In the genomic region with DNA sequence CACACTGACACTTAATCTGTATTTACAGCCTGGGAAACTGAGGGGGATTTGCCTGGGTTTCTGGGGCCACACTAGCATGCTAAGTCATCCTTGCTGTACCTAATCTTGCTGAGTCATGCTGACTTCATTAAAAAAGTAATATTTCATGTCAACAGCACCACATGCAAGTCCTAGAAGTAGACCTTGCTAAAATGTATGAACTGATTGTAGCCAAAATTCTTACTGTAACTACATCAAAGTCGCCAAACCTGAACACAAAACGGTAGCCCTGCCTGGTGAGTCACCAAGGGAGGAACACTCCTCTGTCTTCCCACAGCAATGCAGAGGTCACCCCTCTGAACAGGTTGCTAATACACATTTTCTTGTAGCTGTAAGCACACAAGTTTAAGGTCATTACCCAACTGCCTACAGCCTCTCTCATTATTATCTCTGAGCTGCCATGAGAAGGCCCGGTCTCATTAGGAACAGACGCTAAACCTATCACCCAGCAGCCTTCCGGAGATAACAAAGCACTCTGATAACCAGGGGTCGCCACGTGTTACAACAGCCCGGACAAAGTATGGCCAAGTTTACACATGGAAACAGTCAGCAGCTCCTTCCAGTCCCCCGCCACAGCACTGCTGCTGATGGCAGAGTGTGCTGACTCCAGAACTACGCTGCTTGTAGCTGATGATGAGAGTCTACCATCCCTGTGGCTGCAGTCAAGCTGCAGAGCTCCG, we compare ENCODE assay signal across 9 mouse cellular contexts. TPM values are rescaled to one million over a fixed set of nuclear protein-coding genes. Genes with fewer than 3 reads are reported as not detected.
DNase-seq lines count a peak whose midpoint lies in the region; ATAC-seq lines count a peak whose summit lies in the region.
"Had no signal": no experiment of that assay in that cellular context is flagged by ENCODE, and none has a peak within 500 bp of the region (broad histone marks: within the 10 kb centered on the region; RNA-seq: fewer than 3 reads in every experiment).

No protein-coding gene starts in this region.

- no peak overlapping the region for H3K4me2 ChIP-seq in embryonic facial prominence, embryonic 13.5 days
- H3K4me2 ChIP-seq in liver, embryonic 11.5 days, result peak overlapping the region; percentile 70

- no peak for DNase-seq in embryonic facial prominence, embryonic 10.5 days (ENCODE audit: low spot score)
- peak; percentile 51 for DNase-seq in A20 (ENCODE audit: low read depth, low spot score)
- peak; percentile 10 for DNase-seq in embryo, embryonic 9.5 days (ENCODE audit: extremely low spot score)
- DNase-seq in liver, embryonic 11.5 days (ENCODE audit: low spot score), result peak; percentile 64
- DNase-seq in right cerebral cortex, postnatal 10 days (ENCODE audit: low spot score in 2 of 2), result no peak
- no peak for DNase-seq in frontal cortex, postnatal 25 days (ENCODE audit: low spot score in 2 of 2)
- DNase-seq in cerebellum, postnatal 4 days (ENCODE audit: low spot score in 2 of 2), result no peak
- DNase-seq: right cerebral cortex, postnatal 25 days had no signal

- WGBS in embryonic facial prominence, embryonic 13.5 days, result 73% methylated on average over 11 of the region's 11 CpGs
- 79% methylated on average over 11 of the region's 11 CpGs for WGBS in embryonic facial prominence, embryonic 10.5 days
- WGBS in liver, embryonic 11.5 days, result 16% methylated on average over 11 of the region's 11 CpGs

- no peak overlapping the region for H3K9ac ChIP-seq in embryonic facial prominence, embryonic 13.5 days
- H3K9ac ChIP-seq in liver, embryonic 11.5 days (ENCODE audit: low read depth, low read length), result peak overlapping the region; percentile 57

- H3K27me3 ChIP-seq in embryonic facial prominence, embryonic 13.5 days, result no peaks in the 10 kb centered on the region
- H3K27me3 ChIP-seq in embryonic facial prominence, embryonic 10.5 days (replicated peaks; ENCODE audit: low read depth, poor library complexity, severe bottlenecking), result no peaks in the 10 kb centered on the region
- no peaks in the 10 kb centered on the region for H3K27me3 ChIP-seq in liver, embryonic 11.5 days (replicated peaks; ENCODE audit: control insufficient read depth, insufficient read depth, low read length)

- ATAC-seq in embryonic facial prominence, embryonic 13.5 days (ENCODE audit: insufficient number of reproducible peaks, insufficient read depth, low FRiP score, low TSS enrichment, low read depth), result no peak
- ATAC-seq in liver, embryonic 11.5 days (replicated peaks; ENCODE audit: low FRiP score), result peak; percentile 87

- H3K27ac ChIP-seq in embryonic facial prominence, embryonic 13.5 days, result 0 out of 2 replicates have a peak overlapping the region, but pooled peaks have one; percentile 33
- H3K27ac ChIP-seq in embryonic facial prominence, embryonic 10.5 days (replicated peaks), result no peak overlapping the region
- H3K27ac ChIP-seq in liver, embryonic 11.5 days (ENCODE audit: low read depth, low read length), result peak overlapping the region; percentile 93

- peaks cover 45% of the 10 kb centered on the region for H3K4me1 ChIP-seq in embryonic facial prominence, embryonic 13.5 days
- H3K4me1 ChIP-seq in embryonic facial prominence, embryonic 10.5 days, result peaks cover 31% of the 10 kb centered on the region
- peaks cover 53% of the 10 kb centered on the region for H3K4me1 ChIP-seq in liver, embryonic 11.5 days (replicated peaks; ENCODE audit: control insufficient read depth, insufficient read depth, low read length)

- H3K36me3 ChIP-seq in embryonic facial prominence, embryonic 13.5 days, result no peaks in the 10 kb centered on the region
- peaks cover 9% of the 10 kb centered on the region; the same call in 1 of the 2 replicates for H3K36me3 ChIP-seq in embryonic facial prominence, embryonic 10.5 days (replicated peaks)
- no peaks in the 10 kb centered on the region for H3K36me3 ChIP-seq in liver, embryonic 11.5 days (ENCODE audit: control insufficient read depth, insufficient read depth, low read length)

- no peak overlapping the region for H3K4me3 ChIP-seq in embryonic facial prominence, embryonic 13.5 days
- no peak overlapping the region for H3K4me3 ChIP-seq in embryonic facial prominence, embryonic 10.5 days
- peak overlapping the region; percentile 39 for H3K4me3 ChIP-seq in liver, embryonic 11.5 days (ENCODE audit: low read depth, low read length)

- H3K9me3 ChIP-seq in embryonic facial prominence, embryonic 13.5 days, result no peaks in the 10 kb centered on the region
- no peaks in the 10 kb centered on the region for H3K9me3 ChIP-seq in embryonic facial prominence, embryonic 10.5 days
- H3K9me3 ChIP-seq in liver, embryonic 11.5 days (ENCODE audit: control insufficient read depth, low read length), result no peaks in the 10 kb centered on the region

RNA-seq across cellular contexts. Expression of gene Tbcel, which starts 46.1 kb away (rescaled TPM):
- 4.6 and 4.9 TPM in 2 replicates for polyA plus RNA-seq in embryonic facial prominence, embryonic 13.5 days (2015; fragmentation: Nextera tagmentation; extraction: Ambion mirVana)
- polyA plus RNA-seq in embryonic facial prominence, embryonic 10.5 days (2016; fragmentation: Nextera tagmentation; extraction: Ambion mirVana), result 3.0 and 3.5 TPM in 2 replicates
- polyA plus RNA-seq in liver, embryonic 11.5 days (2014; fragmentation: Nextera tagmentation; extraction: Ambion mirVana), result 6.4 TPM in 2 replicates

Comparison
In these comparisons a context has a peak if more than half of its experiments do, and no peak if none do; other contexts are left out.
1. DNase-seq: peak in A20 (single experiment), embryo, embryonic 9.5 days (single experiment) and liver, embryonic 11.5 days (single experiment); none in embryonic facial prominence, embryonic 10.5 days (single experiment), right cerebral cortex, postnatal 10 days (0 of 2), frontal cortex, postnatal 25 days (0 of 2) and cerebellum, postnatal 4 days (0 of 2).